Mouse (Mus musculus) effector memory CD4-positive, alpha-beta T cell, adult 5 months (primary cell): ENCODE measurements around the gene Eif5a2. TPM values are rescaled to one million over a fixed set of nuclear protein-coding genes. Genes with fewer than 3 reads are reported as not detected.

Experiments
- polyA plus RNA-seq: library from polyadenylated mRNA; unstranded; fragments of 100-300 nt; shearing (Covaris generic); gene quantifications from one replicate; pipeline ENCODE4 v1.2.1, GENCODE M21; 2017

Eif5a2 gene
- polyA plus RNA-seq: 7.3 TPM

DNA sequence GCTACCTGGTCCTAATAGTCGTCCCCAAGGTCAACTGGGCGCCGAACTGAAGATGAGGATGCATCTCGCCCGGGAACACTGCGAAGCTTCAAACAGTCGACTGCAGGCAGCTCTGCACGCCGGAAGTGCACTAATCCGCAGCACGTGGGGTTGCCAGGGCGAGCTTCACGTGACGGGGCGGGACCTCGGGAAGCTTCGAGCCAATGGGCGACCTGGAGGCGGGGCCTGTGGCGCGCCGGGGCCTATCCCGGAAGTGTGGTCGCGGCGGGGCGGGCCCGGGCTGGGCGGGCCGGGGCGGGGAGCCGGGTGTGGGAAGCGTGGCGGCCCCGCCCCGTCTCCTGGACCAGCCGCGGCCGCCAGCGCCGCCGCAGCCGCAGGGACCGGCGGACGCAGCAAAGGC lies at the start of gene Eif5a2:
TSS of gene Eif5a2 (plus strand) at position 283 of the 400 bp plus-strand sequence.

DNA sequence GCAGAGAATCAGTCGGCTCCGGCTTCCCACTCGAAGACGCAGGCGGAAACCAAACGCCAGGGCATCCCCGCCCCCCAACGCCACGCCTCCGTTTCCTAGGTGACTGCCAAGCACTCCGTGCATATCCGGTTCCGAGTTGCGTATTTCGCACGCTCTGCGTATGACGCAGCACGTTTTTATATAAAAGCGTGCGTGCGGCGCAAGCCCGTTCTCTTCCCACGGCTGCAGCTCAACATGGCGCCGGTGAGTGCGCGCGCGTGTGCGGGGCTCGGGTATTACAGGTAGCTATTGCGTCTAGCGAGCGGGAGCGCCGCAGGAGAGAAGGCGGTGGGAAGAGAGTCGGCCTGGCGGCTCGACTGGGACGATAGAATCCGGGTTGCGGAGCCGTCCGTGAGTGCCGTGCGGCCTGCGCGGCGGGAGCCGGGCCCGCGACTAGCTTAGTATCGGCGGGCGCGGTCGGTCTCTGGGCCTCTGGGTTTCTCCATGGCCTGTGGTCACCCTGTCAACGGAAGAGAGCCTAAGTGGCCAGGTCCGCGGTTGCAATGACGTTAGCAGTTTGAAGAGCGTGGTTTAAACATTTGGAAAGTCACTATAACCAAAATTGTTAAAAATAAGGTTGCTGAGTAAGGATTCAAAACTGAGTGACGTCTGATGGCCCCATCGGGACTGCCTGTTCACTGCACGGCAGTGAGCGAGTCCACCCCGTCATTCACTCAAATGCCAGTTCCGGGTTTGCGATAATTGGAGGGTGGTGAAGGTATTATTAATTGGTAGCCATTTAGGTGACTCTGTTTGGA lies 24.4 kb downstream of the Eif5a2 start, which contains the start of gene Rpl22l1:
TSS of gene Rpl22l1 (plus strand) at position 136 of the 797 bp plus-strand sequence.

Other genes starting within 250 kb of the Eif5a2 start
- not detected for gene Slc2a2, start 83.4 kb upstream of the Eif5a2 start, polyA plus RNA-seq
- 379 TPM for gene Rpl22l1, start 24.2 kb downstream of the Eif5a2 start, polyA plus RNA-seq
- gene Gm1527, start 111.3 kb downstream of the Eif5a2 start, polyA plus RNA-seq: not detected